Mouse (Mus musculus): Measurements from ENCODE around the gene Hip1. TPM values are rescaled to one million over a fixed set of nuclear protein-coding genes. Genes with fewer than 3 reads are reported as not detected.

The Hip1 gene
- polyA plus RNA-seq, 1 experiment = 18.3 TPM

- no peaks in the 10 kb centered on the region for H3K4me1 ChIP-seq (ENCODE audit: control insufficient read depth, insufficient read depth, insufficient read length)
- TF ChIP-seq POLR2A (IDR thresholded peaks at IDR 0.05; ENCODE audit: low read depth, low read length) (no peak), CTCF (IDR thresholded peaks at IDR 0.05; ENCODE audit: extremely low read depth, insufficient read depth, insufficient read length, insufficient replicate concordance) (no peak)
Measured at GRCm38 (mm10) chr5:135556259-135556658, 11.3 kb upstream of the Hip1 start.

GRCm38 (mm10) chr5:135551591-135551990, 6.7 kb upstream of the Hip1 start:
- WGBS = 22% methylated on average over 3 of the region's 3 CpGs
- TF ChIP-seq CTCF (IDR thresholded peaks at IDR 0.05; ENCODE audit: extremely low read depth, insufficient read depth, insufficient read length, insufficient replicate concordance) (no peak), POLR2A (IDR thresholded peaks at IDR 0.05; ENCODE audit: low read depth, low read length) (no peak)
- no peaks in the 10 kb centered on the region for H3K36me3 ChIP-seq (ENCODE audit: control insufficient read depth, insufficient read depth, low read length)
- no peak overlapping the region for H3K27ac ChIP-seq (ENCODE audit: insufficient read depth, low read length)
- no peaks in the 10 kb centered on the region for H3K27me3 ChIP-seq (ENCODE audit: control insufficient read depth, insufficient read depth, low read length)
- no peaks in the 10 kb centered on the region for H3K4me1 ChIP-seq (ENCODE audit: control insufficient read depth, insufficient read depth, insufficient read length)
- H3K4me3 ChIP-seq (ENCODE audit: extremely low read depth, insufficient read depth, insufficient read length) = no peak overlapping the region
- DNase-seq (ENCODE audit: low read depth in 1 of 2, low spot score in 2 of 2) = no peak

More at GRCm38 (mm10) chr5:135556259-135556658, 11.3 kb upstream of the Hip1 start:
- no peak for DNase-seq (ENCODE audit: low read depth in 1 of 2, low spot score in 2 of 2)
- no peaks in the 10 kb centered on the region for H3K36me3 ChIP-seq (ENCODE audit: control insufficient read depth, insufficient read depth, low read length)
- 89% methylated on average over 4 of the region's 4 CpGs for WGBS
- no peak overlapping the region for H3K27ac ChIP-seq (ENCODE audit: insufficient read depth, low read length)
- no peaks in the 10 kb centered on the region for H3K27me3 ChIP-seq (ENCODE audit: control insufficient read depth, insufficient read depth, low read length)
- no peak overlapping the region for H3K4me3 ChIP-seq (ENCODE audit: extremely low read depth, insufficient read depth, insufficient read length)

GRCm38 (mm10) chr5:135550910-135551309, 6.0 kb upstream of the Hip1 start:
- no peaks in the 10 kb centered on the region for H3K27me3 ChIP-seq (ENCODE audit: control insufficient read depth, insufficient read depth, low read length)
- H3K36me3 ChIP-seq (ENCODE audit: control insufficient read depth, insufficient read depth, low read length) = no peaks in the 10 kb centered on the region
- no peak for DNase-seq (ENCODE audit: low read depth in 1 of 2, low spot score in 2 of 2)
- no peaks in the 10 kb centered on the region for H3K4me1 ChIP-seq (ENCODE audit: control insufficient read depth, insufficient read depth, insufficient read length)
- H3K27ac ChIP-seq (ENCODE audit: insufficient read depth, low read length) = no peak overlapping the region
- TF ChIP-seq POLR2A (IDR thresholded peaks at IDR 0.05; ENCODE audit: low read depth, low read length) (no peak), CTCF (IDR thresholded peaks at IDR 0.05; ENCODE audit: extremely low read depth, insufficient read depth, insufficient read length, insufficient replicate concordance) (0 out of 2 replicates have a peak, but pooled peaks have one; percentile 24)
- H3K4me3 ChIP-seq (ENCODE audit: extremely low read depth, insufficient read depth, insufficient read length) = no peak overlapping the region
- 35% methylated on average over 3 of the region's 3 CpGs for WGBS

GRCm38 (mm10) chr5:135547990-135548389, 3.1 kb upstream of the Hip1 start:
- TF ChIP-seq CTCF (IDR thresholded peaks at IDR 0.05; ENCODE audit: extremely low read depth, insufficient read depth, insufficient read length, insufficient replicate concordance) (no peak), POLR2A (IDR thresholded peaks at IDR 0.05; ENCODE audit: low read depth, low read length) (no peak)

GRCm38 (mm10) chr5:135544032-135544558, 825 bp downstream of the Hip1 start:
- TF ChIP-seq CTCF (IDR thresholded peaks at IDR 0.05; ENCODE audit: extremely low read depth, insufficient read depth, insufficient read length, insufficient replicate concordance) (no peak), POLR2A (IDR thresholded peaks at IDR 0.05; ENCODE audit: low read depth, low read length) (no peak)
- H3K27me3 ChIP-seq (ENCODE audit: control insufficient read depth, insufficient read depth, low read length) = no peaks in the 10 kb centered on the region
- peak overlapping the region; percentile 25; the same call in 1 of the 2 replicates for H3K27ac ChIP-seq (ENCODE audit: insufficient read depth, low read length)
- peak overlapping the region; percentile 77; the same call in 1 of the 2 replicates for H3K4me3 ChIP-seq (ENCODE audit: extremely low read depth, insufficient read depth, insufficient read length)
- H3K36me3 ChIP-seq (ENCODE audit: control insufficient read depth, insufficient read depth, low read length) = no peaks in the 10 kb centered on the region
- no peak for DNase-seq (ENCODE audit: low read depth in 1 of 2, low spot score in 2 of 2)
- peaks cover 6% of the 10 kb centered on the region; the same call in 1 of the 2 replicates for H3K4me1 ChIP-seq (ENCODE audit: control insufficient read depth, insufficient read depth, insufficient read length)
- WGBS = 30% methylated on average over 15 of the region's 15 CpGs

More at GRCm38 (mm10) chr5:135547990-135548389, 3.1 kb upstream of the Hip1 start:
- H3K4me3 ChIP-seq (ENCODE audit: extremely low read depth, insufficient read depth, insufficient read length) = no peak overlapping the region
- DNase-seq (ENCODE audit: low read depth in 1 of 2, low spot score in 2 of 2) = no peak
- H3K4me1 ChIP-seq (ENCODE audit: control insufficient read depth, insufficient read depth, insufficient read length) = peaks cover 6% of the 10 kb centered on the region; the same call in 1 of the 2 replicates
- H3K36me3 ChIP-seq (ENCODE audit: control insufficient read depth, insufficient read depth, low read length) = no peaks in the 10 kb centered on the region
- H3K27me3 ChIP-seq (ENCODE audit: control insufficient read depth, insufficient read depth, low read length) = no peaks in the 10 kb centered on the region
- no peak overlapping the region for H3K27ac ChIP-seq (ENCODE audit: insufficient read depth, low read length)
- 87% methylated on average over 2 of the region's 2 CpGs for WGBS

- no peaks in the 10 kb centered on the region for H3K27me3 ChIP-seq (ENCODE audit: control insufficient read depth, insufficient read depth, low read length)
- H3K36me3 ChIP-seq (ENCODE audit: control insufficient read depth, insufficient read depth, low read length) = no peaks in the 10 kb centered on the region
- H3K4me3 ChIP-seq (ENCODE audit: extremely low read depth, insufficient read depth, insufficient read length) = no peak overlapping the region; the same call in 1 of the 2 replicates
- peak; percentile 37 to 50 for DNase-seq (ENCODE audit: low read depth in 1 of 2, low spot score in 2 of 2)
- peaks cover 13% of the 10 kb centered on the region; the same call in 1 of the 2 replicates for H3K4me1 ChIP-seq (ENCODE audit: control insufficient read depth, insufficient read depth, insufficient read length)
- 14% methylated on average over 10 of the region's 10 CpGs for WGBS
- no peak for TF ChIP-seq POLR2A (IDR thresholded peaks at IDR 0.05; ENCODE audit: low read depth, low read length)
- no peak for TF ChIP-seq CTCF (IDR thresholded peaks at IDR 0.05; ENCODE audit: extremely low read depth, insufficient read depth, insufficient read length, insufficient replicate concordance)
- H3K27ac ChIP-seq (ENCODE audit: insufficient read depth, low read length) = peak overlapping the region; percentile 65
Measured at GRCm38 (mm10) chr5:135537794-135538214, 7.1 kb downstream of the Hip1 start.

GRCm38 (mm10) chr5:135537326-135537725, 7.6 kb downstream of the Hip1 start:
- H3K4me1 ChIP-seq (ENCODE audit: control insufficient read depth, insufficient read depth, insufficient read length) = peaks cover 13% of the 10 kb centered on the region; the same call in 1 of the 2 replicates
- no peaks in the 10 kb centered on the region for H3K36me3 ChIP-seq (ENCODE audit: control insufficient read depth, insufficient read depth, low read length)
- H3K27ac ChIP-seq (ENCODE audit: insufficient read depth, low read length) = peak overlapping the region; percentile 65
- TF ChIP-seq CTCF (IDR thresholded peaks at IDR 0.05; ENCODE audit: extremely low read depth, insufficient read depth, insufficient read length, insufficient replicate concordance) (no peak), POLR2A (IDR thresholded peaks at IDR 0.05; ENCODE audit: low read depth, low read length) (no peak)
- H3K4me3 ChIP-seq (ENCODE audit: extremely low read depth, insufficient read depth, insufficient read length) = no peak overlapping the region
- DNase-seq (ENCODE audit: low read depth in 1 of 2, low spot score in 2 of 2) = peak; percentile 65 to 71
- no peaks in the 10 kb centered on the region for H3K27me3 ChIP-seq (ENCODE audit: control insufficient read depth, insufficient read depth, low read length)
- WGBS = 3% methylated on average over 4 of the region's 4 CpGs

Data from spleen, adult 2 months (tissue).